Mouse (Mus musculus) fat pad, adult 2 months (tissue): ENCODE data around the gene Gm10912.
"Not testable (repeated sequence)": the region's sequence is repeated elsewhere in the genome, so short reads cannot be mapped to it uniquely, and the experiment has no call there.

Experiments
- DNase-seq: peaks from one replicate; pipeline ENCODE4 v3.0.0-alpha.2; 2011; ENCODE audit warnings: low read depth, low spot score; ENCODE audit errors: extremely low read depth

Gm10912 gene

GRCm38 (mm10) chr2:104065526-104065925 is at the start of gene Gm10912:
Gm10912 (plus strand) TSS chr2:104065826.
- DNase-seq: not testable (repeated sequence)

- DNase-seq: no peak
Observed at GRCm38 (mm10) chr2:104023096-104023495, 42.5 kb upstream of the Gm10912 start.

DNA sequence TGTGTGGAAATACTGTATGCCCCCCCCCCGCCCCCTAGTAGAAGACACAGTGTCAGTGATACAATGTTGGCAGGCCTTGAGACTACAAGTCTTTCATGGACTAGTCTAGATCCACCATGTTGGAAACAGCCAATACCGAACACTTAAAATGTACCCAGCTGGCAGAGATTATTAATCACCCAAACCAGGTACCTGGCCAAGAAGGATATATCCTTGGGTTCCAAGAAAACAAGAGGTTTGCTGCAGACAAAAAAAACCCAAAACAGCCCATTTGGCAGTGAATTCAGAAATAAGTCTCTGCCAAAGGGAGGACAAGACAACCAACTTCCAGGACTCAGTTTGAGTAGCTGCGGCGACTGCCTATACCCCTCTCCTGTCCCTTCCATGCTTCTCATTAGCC is 41.0 kb upstream of the Gm10912 start:
- DNase-seq: no peak

DNA sequence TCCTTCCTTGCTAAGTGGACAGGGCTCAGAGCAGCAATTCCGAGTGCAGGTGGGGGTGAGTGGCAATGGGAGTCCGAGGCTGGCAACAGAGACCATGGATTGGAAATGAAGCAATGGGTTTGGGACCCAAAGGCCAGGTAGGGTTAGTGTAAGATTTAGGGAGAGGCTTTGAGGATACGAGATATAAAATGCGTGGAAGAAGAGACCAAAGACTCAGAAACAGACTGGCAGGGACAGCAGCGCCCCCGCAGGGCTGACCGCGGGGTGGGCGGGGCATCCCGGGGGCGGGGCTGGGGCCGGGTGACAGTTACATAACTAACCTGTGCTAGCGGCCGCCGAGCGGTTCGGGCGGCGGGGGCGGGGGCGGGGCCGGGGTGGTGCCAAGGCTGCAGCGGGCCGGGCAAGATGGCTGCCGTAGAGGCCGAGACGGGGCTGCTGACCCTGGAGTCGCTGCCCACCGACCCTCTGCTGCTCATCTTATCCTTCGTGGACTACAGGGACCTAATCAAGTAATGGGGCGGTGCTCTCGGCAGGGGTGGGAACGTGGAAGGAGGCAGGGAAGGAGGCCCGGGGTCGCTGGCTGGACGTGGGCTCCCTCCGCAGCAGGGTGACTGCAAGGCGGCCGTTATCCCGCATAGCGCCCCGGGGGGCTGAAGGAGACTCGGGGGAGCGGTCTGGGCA is 38.0 kb upstream of the Gm10912 start, which contains the start of gene Fbxo3:
Gene Fbxo3 (plus strand): TSS at position 264 of the 681 bp plus-strand sequence.
- no peak for DNase-seq

DNA sequence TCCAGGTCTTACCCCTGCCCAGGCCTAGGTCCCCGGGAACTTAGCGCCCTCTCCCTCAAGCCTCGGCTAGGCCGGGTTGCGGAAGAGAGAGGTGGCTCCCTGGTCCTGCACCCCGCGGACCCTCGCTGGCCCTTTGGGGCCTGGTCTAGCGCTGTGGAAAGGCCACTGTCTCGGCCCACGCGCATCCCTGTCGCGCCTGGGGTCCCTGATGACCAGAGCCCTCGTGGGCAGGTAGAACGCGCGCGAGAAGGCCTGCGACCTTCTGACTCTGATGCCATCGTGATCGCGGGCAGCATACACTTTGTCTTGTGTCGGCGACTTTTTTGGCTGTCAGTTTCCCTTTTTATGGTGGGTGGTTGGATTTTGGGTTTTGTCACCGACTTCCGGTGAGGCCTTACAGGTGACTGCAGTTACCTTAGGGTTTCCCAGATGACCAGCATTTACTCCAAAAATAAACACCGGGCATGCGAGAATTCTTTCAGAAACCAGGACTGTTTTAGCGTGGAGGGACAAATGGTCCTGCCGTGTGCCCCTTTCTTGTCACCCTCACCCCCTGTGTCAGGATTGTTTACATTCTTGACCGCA is 37.4 kb upstream of the Gm10912 start, which contains the start of gene 4931422A03Rik:
Gene 4931422A03Rik (minus strand): TSS at position 223 of the 585 bp plus-strand sequence.
- DNase-seq: no peak

DNA sequence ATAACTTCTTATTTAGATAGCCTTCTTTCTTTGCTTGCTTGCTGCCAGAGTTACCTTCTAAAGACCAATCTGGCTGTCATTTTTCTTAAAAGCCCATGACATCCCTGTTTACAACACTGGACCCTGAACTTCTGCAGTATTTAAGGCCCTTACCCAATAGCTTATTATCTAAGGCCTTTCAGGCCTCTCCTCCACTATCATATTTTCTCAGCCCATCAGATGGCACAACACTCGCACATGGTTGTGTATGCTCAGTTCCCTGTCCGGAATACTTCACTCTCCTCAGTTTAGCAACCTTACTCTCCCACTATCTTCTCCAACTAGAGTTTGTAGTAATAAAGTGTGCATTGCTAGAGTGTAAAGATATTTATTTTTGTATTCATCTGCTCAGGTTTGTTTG is 36.6 kb upstream of the Gm10912 start:
- no peak for DNase-seq

DNA sequence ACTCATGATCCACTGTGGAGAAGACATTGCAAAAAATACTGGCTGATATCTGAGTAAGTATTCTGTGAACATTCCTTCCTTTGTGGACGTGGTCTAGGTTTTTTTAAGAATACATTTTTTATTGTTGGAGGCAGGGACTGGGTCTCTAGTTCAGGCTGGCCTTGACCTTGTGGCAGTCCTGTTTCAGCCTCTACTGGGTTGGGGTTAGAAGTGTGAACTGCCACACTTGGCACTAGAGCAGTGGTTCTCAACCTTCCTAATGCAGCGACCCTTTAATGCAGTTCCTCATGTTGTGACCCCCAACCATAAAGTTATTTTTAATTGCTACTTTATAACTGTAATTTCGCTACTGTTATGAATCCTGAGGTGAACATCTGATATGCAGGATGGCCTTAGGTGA is 35.2 kb upstream of the Gm10912 start:
- DNase-seq: no peak

- no peak for DNase-seq
Observed at GRCm38 (mm10) chr2:104032056-104032455, 33.6 kb upstream of the Gm10912 start.

GRCm38 (mm10) chr2:104034832-104035472 is 30.7 kb upstream of the Gm10912 start:
- no peak for DNase-seq

DNA sequence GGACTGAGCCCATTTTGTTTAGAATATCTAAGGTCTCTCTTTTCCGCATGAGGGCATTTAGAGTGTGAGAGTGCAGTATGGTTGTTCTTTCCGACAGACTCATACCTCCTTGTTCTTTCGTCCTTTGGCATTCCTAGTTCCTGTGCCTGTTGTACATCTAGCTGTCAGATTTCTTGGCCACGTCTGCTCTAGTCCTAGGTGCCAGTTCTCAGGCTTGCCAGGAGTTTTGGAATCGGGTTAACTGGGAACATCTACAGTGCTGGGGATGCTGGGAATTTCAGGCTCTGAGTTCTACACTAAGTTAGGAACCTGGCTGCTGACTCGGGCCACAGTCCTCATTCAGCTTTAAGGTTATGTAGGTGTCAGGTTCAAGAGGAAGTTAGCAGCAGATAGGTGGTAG is 30.0 kb upstream of the Gm10912 start:
- no peak for DNase-seq

- no peak for DNase-seq
Observed at GRCm38 (mm10) chr2:104036316-104036715, 29.3 kb upstream of the Gm10912 start.

DNA sequence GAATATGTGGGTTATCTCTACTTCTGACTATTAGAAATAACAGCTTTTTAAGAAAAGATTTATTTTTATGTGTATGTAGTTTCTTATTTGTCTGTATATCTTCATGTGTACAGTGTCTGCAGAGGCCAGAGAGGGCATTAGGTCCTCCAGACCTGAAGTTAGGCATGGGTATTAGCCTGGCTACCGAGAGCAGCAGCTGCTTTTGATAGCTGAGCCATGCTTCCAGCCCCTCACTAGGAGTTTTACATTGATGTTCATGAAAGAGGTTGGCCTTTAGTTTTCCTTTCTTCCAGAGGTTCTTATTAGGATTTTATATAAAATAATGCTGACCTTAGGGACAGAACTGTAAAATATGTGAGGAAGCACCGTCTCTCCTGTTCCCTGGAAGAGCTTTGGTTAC is 27.4 kb upstream of the Gm10912 start:
- DNase-seq: no peak

- DNase-seq: peak; percentile 51
Observed at GRCm38 (mm10) chr2:104041632-104042031, 24.0 kb upstream of the Gm10912 start.

DNA sequence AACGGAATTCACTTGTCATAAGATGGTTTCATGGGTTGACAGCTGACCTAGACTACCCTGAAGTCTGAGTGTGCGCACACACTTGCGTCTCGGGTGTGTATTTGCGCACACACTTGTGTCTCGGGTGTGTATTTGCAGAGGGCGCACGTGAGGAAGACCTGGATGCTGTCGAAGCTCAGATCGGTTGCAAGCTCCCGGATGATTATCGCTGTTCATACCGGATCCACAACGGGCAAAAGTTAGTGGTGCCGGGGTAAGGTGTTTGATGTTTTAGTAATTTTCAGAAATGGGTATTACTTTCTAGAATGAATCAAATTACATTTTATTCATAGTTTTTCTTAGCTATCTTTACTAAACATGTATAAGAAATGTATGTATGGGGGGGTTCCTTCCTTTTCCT is 22.9 kb upstream of the Gm10912 start:
- DNase-seq: no peak

DNA sequence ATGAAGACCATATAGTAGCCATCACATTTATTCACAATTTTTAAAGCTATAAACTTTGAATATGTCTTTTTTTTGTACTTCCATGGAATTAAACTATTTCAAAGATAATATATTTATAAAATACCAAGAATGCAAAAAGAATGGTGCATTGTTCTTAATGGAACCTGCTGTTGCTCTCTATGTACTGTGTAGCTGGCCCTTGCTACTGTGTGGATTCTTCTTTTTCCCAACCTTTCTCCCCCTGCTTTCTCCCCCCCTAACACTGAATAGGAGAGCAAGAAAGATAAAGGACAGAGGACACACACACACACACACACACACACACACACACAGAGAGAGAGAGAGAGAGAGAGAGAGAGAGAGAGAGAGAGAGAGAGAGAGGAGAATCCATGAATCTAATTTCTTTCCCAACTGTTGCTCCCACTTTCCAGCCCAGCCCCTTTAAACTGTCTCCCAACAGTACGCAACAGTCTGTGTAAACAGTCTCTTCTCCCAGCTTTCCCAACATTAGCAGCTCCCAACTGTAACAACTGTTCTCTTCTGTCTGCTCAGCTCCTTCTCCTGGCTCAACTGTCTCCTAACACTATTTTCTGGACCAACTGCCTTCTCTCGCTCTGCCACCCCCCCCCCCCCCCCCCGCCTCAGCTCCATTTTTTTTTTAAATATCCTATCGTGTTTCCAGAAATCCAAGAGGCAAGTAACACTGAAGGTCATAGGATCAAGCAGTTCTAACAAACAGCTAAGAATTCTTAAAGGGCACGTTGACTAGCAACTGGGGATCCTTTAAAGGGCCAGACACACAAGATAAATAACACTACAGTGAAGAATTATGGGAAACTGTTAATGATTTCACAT is 21.8 kb upstream of the Gm10912 start:
- no peak for DNase-seq

DNA sequence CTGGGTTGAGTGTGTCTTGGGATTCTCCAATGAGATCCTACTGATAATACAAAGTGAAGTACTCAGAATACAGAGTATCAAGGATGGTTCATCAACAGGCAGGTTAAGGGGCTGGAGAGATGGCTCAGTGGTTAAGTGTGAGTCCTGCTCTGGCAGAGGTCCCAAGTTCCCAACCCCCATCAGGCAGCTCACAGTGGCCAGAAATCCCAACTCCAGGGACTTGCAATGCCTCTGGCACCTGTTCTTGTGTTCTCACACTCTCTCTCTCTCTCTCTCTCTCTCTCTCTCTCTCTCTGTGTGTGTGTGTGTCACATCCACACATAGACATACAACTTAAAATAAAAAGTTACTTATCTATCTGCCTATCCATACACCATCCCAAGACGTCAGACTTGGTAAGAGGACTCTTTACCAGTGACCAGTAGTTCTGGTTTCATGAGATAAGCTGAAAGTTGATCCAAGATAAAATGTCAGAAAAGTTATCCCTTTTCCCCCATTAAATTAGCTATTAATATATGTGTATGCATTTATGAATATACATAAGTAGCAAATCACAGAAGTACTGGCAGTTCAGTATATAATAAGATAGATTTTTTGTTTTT is 21.0 kb upstream of the Gm10912 start:
- DNase-seq: no peak

- DNase-seq: no peak
Observed at GRCm38 (mm10) chr2:104058381-104058780, 7.2 kb upstream of the Gm10912 start.

DNA sequence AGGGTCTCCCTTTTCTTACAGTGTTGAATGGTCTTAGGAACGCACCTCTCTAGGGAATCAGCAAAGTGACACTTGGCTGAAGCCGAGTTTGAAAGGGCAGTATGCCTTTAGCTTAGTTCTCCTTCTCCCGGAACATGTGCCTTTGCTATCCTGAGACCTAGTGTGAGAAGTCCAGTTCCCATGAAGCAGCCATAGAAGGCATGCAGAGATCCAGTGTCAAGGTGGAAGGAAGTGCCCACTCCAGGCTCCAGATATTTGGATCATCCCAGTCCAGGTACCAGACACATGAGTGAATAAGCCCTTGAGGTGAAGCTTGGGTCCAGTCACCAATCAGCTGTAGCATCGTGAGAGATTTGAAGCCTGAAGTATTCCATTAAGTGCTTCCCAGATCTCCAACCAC is 6.7 kb upstream of the Gm10912 start:
- DNase-seq: no peak

DNA sequence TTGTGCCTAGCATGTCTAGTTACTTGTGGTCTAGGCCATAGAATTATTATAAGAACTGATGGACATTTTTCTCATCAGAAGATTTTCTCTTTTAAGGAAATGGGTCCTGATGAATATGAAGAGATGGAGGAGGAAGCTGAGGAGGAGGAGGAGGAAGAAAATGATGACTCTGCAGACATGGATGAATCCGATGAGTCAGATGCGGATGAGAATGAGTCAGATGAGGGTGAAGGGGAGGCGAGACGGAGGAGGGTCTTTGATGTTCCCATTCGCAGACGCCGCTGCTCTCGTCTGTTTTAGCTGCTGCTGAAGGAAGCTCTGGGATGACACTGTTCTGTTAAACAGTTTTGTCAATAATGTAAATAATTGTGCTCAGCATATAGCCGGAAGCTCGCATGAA is 5.8 kb upstream of the Gm10912 start:
- DNase-seq: no peak

GRCm38 (mm10) chr2:104060996-104061395 is 4.6 kb upstream of the Gm10912 start:
- no peak for DNase-seq

- no peak for DNase-seq
Observed at GRCm38 (mm10) chr2:104062665-104063064, 3.0 kb upstream of the Gm10912 start.
